Mouse (Mus musculus) cerebellum, postnatal 36 days (tissue): Measurements from ENCODE around the gene Tmem256.

Experiments used
- DNase-seq, 2 experiments: peaks; one replicate each; pipeline ENCODE4 v3.0.0; 2021 to 2022; ENCODE audit warnings: mixed read lengths in 2 of 2

The Tmem256 gene

DNA sequence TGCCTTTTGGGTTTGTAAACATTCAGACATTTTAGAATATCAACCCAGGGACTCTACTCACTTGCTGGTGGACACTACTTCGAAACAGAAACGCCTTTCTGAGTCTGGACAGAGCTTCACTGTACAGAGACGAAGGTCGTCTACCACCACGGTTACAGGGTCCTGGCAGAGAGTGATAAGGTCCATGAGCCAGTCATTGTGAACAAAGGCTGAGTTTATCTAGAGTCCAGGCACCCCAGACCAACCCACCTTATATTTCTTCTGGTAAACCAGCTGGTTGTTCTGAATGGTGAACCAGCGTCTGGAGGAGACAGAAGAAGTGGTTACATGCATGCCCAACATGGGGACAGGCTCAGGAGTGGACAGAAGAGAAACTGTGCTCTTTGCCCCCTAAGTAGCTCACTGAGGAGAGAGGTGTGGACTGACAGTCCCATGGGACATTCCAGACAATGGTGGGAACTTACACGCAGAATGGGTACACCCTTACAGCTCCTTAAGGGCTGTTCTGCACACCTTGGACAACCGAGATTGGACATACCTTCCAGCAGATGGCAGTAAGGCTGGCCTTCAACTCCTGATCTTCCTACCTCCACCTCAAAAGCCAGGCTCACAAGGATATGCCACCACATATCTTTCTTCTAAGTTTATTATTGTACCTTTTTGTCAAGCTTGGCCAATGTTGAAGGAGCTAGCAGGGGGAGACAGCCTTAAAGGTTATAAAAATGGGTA, 48.8 kb downstream of the Tmem256 start:
- no peak for DNase-seq
